Mouse (Mus musculus) ES-Bruce4 (cell line): Measurements from ENCODE around the gene Bloc1s6. TPM values are rescaled to one million over a fixed set of nuclear protein-coding genes. Genes with fewer than 3 reads are reported as not detected.

Experiments
- H3K27ac ChIP-seq: 2 replicates; pipeline ENCODE4 v1.5.1; 2012; ENCODE audit warnings: low read length, inconsistent platforms; ENCODE audit not compliant: insufficient read depth
- H3K27me3 ChIP-seq: 2 replicates; pipeline ENCODE4 v1.6.1; 2012; ENCODE audit warnings: mild to moderate bottlenecking, low read length, inconsistent platforms; ENCODE audit not compliant: control insufficient read depth, poor library complexity, insufficient read depth, severe bottlenecking
- H3K36me3 ChIP-seq: 2 replicates; pipeline ENCODE4 v1.6.1; 2012; ENCODE audit warnings: inconsistent platforms, mild to moderate bottlenecking, low read length, moderate library complexity; ENCODE audit not compliant: control insufficient read depth, poor library complexity, insufficient read depth, severe bottlenecking
- H3K4me1 ChIP-seq: one replicate; pipeline ENCODE4 v1.8.1; 2011; ENCODE audit warnings: low read length; ENCODE audit not compliant: control insufficient read depth, insufficient read depth
- H3K4me3 ChIP-seq: 2 replicates; pipeline ENCODE4 v1.5.1; 2011; ENCODE audit warnings: low read depth, mild to moderate bottlenecking, low read length
- H3K9ac ChIP-seq: 2 replicates; pipeline ENCODE4 v1.6.1; 2012; ENCODE audit warnings: low read depth, mild to moderate bottlenecking, inconsistent platforms; ENCODE audit not compliant: poor library complexity, severe bottlenecking
- H3K9me3 ChIP-seq: replicated peaks from 2 replicates; pipeline ENCODE4 v1.6.1; 2012; ENCODE audit warnings: mild to moderate bottlenecking, low read length, inconsistent platforms; ENCODE audit not compliant: control insufficient read depth, poor library complexity, insufficient read depth, severe bottlenecking
- CTCF ChIP-seq: IDR thresholded peaks from one replicate; pipeline ENCODE4 v1.8.1; 2011; ENCODE audit warnings: low read depth, low read length
- EP300 ChIP-seq: IDR thresholded peaks from 2 replicates; pipeline ENCODE4 v1.6.1; 2011; ENCODE audit warnings: low read depth, low read length; ENCODE audit not compliant: insufficient read depth
- POLR2A ChIP-seq: IDR thresholded peaks from one replicate; pipeline ENCODE4 v1.8.1; 2011; ENCODE audit warnings: low read length; ENCODE audit not compliant: insufficient read depth
- polyA plus RNA-seq: library from polyadenylated mRNA; stranded (reverse); fragments of >200 nt; gene quantifications from 2 replicates; pipeline ENCODE4 v1.2.4, GENCODE M21; 2011; ENCODE audit warnings: low read depth; ENCODE audit not compliant: missing spikeins, insufficient read depth, insufficient read length

The Bloc1s6 gene
- polyA plus RNA-seq, 1 experiment, result 34.8 TPM

DNA sequence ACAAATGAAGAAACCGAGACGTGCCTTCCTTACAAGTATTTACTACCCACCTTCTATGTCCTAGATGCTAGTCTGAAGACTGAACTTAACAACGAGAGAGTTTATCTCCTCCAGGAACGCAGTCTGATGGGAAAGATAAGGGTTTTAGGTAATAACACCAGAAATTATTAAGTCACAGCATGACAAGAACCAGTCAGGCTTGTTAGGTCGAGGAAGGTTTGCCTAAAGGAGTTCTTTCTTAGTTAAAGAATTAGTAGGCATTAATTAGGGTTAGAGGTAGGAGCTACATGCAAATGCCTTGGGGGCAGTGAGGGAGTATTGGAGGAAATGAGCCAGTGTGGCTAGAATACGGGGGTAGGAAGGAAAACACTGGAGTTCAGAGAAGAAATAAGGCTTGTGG is 51.4 kb downstream of the Bloc1s6 start:
- no peak overlapping the region for H3K4me3 ChIP-seq
- H3K4me1 ChIP-seq, result no peaks in the 10 kb centered on the region
- no peak overlapping the region for H3K9ac ChIP-seq
- H3K27me3 ChIP-seq, result no peaks in the 10 kb centered on the region
- no peaks in the 10 kb centered on the region for H3K36me3 ChIP-seq
- peaks cover 1% of the 10 kb centered on the region; the same call in 1 of the 2 replicates for H3K9me3 ChIP-seq
- TF ChIP-seq CTCF (no peak), EP300 (no peak), POLR2A (no peak)
- H3K27ac ChIP-seq, result no peak overlapping the region

Other genes with a start within 250 kb of the Bloc1s6 start
- 4.2 and 5.9 TPM in 2 replicates for gene Gatm, start 127.2 kb upstream of the Bloc1s6 start, polyA plus RNA-seq
- gene AA467197, start 101.5 kb upstream of the Bloc1s6 start, polyA plus RNA-seq, result 15.8 and 16.3 TPM in 2 replicates
- 8.2 and 9.6 TPM in 2 replicates for gene Slc30a4, start 35.8 kb upstream of the Bloc1s6 start, polyA plus RNA-seq
- 0.97 and 2.6 TPM in 2 replicates for gene Sqor, start 26.7 kb downstream of the Bloc1s6 start, polyA plus RNA-seq